Mouse (Mus musculus) bone marrow, adult 2 months (tissue): Measurements from ENCODE around the gene Sccpdh. TPM values are rescaled to one million over a fixed set of nuclear protein-coding genes. Genes with fewer than 3 reads are reported as not detected.
"Not testable (repeated sequence)": the region's sequence is repeated elsewhere in the genome, so short reads cannot be mapped to it uniquely, and the experiment has no call there.

Experiments used
- H3K27ac ChIP-seq: fragments of 200-500 bp; 2 replicates; pipeline ENCODE4 v1.5.1; 2012; ENCODE audit warnings: low read depth, mild to moderate bottlenecking, control low read depth, inconsistent platforms, low read length; ENCODE audit not compliant: control insufficient read depth, poor library complexity, insufficient read depth
- H3K4me1 ChIP-seq: fragments of 200-500 bp; 2 replicates; pipeline ENCODE4 v1.6.1; 2011; ENCODE audit warnings: low read length; ENCODE audit not compliant: control insufficient read depth, insufficient read depth
- H3K4me3 ChIP-seq: fragments of 200-500 bp; replicated peaks from 2 replicates; pipeline ENCODE3; 2011; ENCODE audit warnings: mild to moderate bottlenecking, low read depth, low read length, control low read depth; ENCODE audit not compliant: control insufficient read depth
- CTCF ChIP-seq: fragments of 200-500 bp; IDR thresholded peaks from 2 replicates; pipeline ENCODE4 v1.5.1; 2011; ENCODE audit warnings: low read length, control low read depth; ENCODE audit not compliant: control insufficient read depth, insufficient read depth
- POLR2A ChIP-seq: fragments of 200-500 bp; IDR thresholded peaks from 2 replicates; pipeline ENCODE4 v1.6.1; 2011; ENCODE audit warnings: low read depth, mild to moderate bottlenecking, control low read depth, low read length, borderline replicate concordance; ENCODE audit not compliant: control insufficient read depth
- WGBS: fragments of 180-500 bp; shearing (Covaris S2); methylation state at CpG from one replicate; pipeline ENCODE4 v1.1.7; 2018; 5-methylcytosine and 5-hydroxymethylcytosine counted together
- polyA plus RNA-seq: library from polyadenylated mRNA; stranded (reverse); fragments of >200 nt; gene quantifications from 2 replicates; pipeline ENCODE4 v1.2.4, GENCODE M21; 2011; ENCODE audit warnings: low replicate concordance; ENCODE audit not compliant: missing spikeins, insufficient read depth, insufficient read length

Sccpdh gene
- polyA plus RNA-seq, 1 experiment = 4.5 TPM

DNA sequence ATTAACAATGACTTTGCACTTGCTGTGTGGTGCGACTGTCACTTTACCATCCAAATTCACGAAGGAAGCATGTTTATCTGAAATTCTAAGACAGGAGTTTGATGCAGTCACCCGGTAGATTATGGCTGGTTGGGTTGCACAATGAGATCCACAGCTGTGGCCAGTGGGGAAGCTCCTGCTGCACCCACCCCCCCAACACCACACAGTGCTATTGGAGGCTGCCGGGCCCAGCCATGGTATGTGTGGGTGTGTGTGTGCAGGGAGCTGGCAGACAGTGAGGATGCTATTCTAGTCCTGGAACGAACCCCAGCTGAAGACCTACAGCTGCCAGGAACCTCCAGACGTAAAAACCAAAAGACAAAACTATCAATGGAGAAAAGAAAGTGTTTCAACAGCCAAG is 41.4 kb downstream of the Sccpdh start:
- WGBS = 40% methylated on average over 6 of the region's 6 CpGs
- TF ChIP-seq CTCF (no peak), POLR2A (no peak)
- no peak overlapping the region for H3K4me3 ChIP-seq
- H3K27ac ChIP-seq = no peak overlapping the region
- no peaks in the 10 kb centered on the region for H3K4me1 ChIP-seq

DNA sequence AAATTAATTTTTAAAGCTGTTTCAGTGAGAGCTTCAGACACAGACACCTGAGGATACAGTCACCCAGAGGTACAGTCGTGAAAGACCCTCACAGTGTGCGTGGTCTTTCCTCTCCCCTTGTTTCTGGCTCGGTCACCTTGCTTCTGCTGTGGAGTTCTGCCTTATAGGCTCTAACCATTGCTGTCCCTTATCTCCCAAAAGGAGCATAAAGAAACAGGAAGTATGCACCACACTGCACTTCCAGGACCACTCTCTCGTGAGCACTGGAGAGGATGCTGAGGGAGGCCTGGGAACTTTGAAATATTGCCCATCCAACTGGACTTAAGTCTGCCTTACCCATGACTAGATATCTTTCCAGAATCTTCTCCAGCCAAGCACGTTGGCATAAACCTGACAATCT is 42.7 kb downstream of the Sccpdh start:
- no peak overlapping the region for H3K27ac ChIP-seq
- no peaks in the 10 kb centered on the region for H3K4me1 ChIP-seq
- 43% methylated on average over 5 of the region's 5 CpGs for WGBS
- no peak for TF ChIP-seq POLR2A
- TF ChIP-seq CTCF = no peak
- H3K4me3 ChIP-seq = no peak overlapping the region

DNA sequence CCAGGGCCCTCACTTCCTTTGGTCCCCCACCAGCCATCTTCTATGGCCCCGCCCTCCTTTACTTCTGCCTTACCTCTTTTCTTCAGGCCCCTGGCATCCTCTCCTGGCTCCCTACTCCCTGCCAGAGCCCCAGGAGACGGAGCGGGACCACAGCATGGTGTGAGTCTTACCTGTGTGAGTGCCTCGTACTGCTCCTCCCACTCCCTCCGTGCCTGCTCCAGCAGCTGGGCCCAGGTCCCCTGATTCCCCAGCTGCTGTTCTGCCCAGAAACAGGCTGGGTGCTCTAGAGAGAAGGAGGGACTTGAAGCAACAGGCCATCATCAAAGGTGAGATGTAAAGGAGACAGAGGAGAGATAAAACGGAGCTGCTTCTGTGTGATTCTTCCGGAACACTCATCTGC is 44.6 kb downstream of the Sccpdh start:
- H3K4me1 ChIP-seq = no peaks in the 10 kb centered on the region
- H3K4me3 ChIP-seq = no peak overlapping the region
- no peak overlapping the region for H3K27ac ChIP-seq
- TF ChIP-seq CTCF = no peak
- no peak for TF ChIP-seq POLR2A
- 87% methylated on average over 7 of the region's 7 CpGs for WGBS

DNA sequence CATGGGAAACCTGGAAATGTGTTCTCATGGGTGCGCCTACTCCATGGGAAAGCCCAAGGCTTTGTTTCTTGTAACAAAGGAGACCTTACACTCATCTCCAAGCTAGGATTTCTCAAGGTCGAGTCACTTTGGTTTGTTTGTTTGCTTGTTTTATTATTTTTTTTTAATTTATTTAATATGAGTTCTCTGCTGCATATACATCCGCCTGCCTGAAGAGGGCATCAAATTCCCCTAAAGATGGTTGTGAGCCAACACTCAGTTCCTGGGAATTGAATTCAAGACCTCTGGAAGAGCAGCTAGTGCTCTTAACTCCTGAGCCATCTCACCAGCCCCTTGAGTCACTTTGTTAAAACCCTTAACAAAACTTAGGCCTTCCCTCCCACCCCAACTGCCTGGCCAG is 45.4 kb downstream of the Sccpdh start:
- Histone ChIP-seq H3K27ac (no peak overlapping the region), H3K4me1 (no peaks in the 10 kb centered on the region), H3K4me3 (no peak overlapping the region)
- TF ChIP-seq CTCF (no peak), POLR2A (no peak)
- WGBS = 74% methylated on average over 3 of the region's 3 CpGs

DNA sequence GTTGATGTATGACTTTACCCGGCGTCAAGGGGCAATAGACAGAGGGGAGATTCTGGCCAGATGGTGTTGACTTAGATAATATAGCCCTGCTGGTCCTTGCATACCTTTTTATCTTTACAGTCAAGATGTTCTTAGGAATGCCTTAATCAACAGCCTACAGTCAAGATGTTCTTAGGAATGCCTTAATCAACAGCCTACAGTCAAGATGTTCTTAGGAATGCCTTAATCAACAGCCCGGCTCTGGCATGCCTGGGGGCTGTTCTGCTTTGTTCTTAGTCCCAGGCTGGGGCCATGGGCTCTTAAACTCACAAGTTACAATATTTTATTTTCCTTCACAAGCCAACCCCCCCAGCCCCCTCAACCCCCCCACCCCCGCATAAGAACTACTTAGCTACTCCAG is 47.3 kb downstream of the Sccpdh start:
- 82% methylated on average over 4 of the region's 4 CpGs for WGBS
- not testable (repeated sequence) for H3K4me3 ChIP-seq, H3K4me1 ChIP-seq, H3K27ac ChIP-seq

DNA sequence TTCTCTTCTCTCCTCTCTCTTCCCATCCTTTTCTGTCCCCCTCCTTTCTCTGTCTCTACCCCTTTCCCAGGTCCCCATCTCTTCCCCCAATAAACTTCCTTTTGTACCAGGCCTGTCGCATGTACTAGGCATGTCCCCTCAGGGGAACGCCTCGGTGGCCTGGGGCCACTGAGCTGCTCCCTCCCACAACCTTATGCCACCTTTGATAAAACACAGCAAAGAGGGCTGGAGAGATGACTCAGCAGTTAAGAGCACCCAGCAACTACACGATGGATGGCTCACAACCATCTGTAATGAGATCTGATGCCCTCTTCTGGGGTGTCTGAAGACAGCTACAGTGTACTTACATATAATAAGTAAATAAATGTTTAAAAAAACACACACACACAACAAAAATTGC is 47.8 kb downstream of the Sccpdh start:
- H3K4me1 ChIP-seq = no peaks in the 10 kb centered on the region
- no peak overlapping the region for H3K4me3 ChIP-seq
- 51% methylated on average over 4 of the region's 4 CpGs for WGBS
- no peak overlapping the region for H3K27ac ChIP-seq
- TF ChIP-seq CTCF = no peak
- TF ChIP-seq POLR2A = no peak

DNA sequence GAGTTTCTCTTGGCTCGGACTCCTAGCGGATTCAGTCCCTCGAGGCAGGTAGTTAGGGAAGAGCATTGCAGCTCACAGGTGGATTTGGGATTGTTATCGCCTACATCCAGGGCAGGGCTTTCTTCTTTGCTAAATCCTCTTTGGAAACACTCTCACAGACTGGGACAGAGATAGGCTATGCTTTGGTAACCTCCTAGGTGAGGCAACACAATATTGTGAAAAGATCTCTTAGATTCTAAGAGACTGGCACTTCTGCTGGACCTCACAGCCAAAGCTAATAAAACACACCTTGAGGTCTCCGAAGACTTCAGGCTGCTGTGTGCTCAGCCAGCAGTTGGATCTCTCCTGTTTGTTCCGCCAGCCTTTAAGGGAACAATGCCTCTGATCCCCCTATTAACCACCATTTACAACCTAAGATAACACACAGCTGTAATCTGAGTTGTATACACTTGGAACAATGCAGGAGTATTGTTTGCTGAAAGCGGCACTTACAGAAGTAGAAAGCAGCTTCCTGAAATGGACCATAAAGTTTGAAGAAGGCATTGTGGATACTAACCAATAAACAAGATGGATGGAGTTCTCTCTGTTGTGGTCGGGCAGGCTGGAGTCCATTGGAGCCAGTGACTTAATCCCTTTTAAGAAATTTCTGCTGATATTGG is 54.9 kb downstream of the Sccpdh start:
- Histone ChIP-seq H3K4me3 (no peak overlapping the region), H3K4me1 (no peaks in the 10 kb centered on the region), H3K27ac (no peak overlapping the region)
- no peak for TF ChIP-seq CTCF
- no peak for TF ChIP-seq POLR2A
- WGBS = 80% methylated on average over 8 of the region's 8 CpGs

DNA sequence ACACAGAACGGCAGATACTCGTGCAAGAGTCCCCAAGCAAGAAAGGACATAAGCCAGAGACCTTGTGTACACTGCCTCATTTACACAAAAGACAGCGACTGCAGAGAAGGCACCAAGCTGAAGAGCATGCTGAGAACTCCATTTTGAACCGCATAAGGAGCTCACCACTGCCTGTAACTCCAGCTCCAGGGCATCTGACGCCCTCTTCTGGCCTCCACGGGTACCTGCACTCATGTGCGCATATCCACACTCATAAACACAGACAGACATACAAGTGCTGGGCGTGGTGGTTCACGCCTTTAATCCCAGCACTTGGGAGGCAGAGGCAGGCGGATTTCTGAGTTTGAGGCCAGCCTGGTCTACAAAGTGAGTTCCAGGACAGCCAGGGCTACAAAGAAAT is 60.7 kb downstream of the Sccpdh start:
- H3K4me3 ChIP-seq = no peak overlapping the region
- H3K4me1 ChIP-seq = no peaks in the 10 kb centered on the region
- no peak for TF ChIP-seq POLR2A
- no peak for TF ChIP-seq CTCF
- 84% methylated on average over 10 of the region's 10 CpGs for WGBS
- no peak overlapping the region for H3K27ac ChIP-seq

DNA sequence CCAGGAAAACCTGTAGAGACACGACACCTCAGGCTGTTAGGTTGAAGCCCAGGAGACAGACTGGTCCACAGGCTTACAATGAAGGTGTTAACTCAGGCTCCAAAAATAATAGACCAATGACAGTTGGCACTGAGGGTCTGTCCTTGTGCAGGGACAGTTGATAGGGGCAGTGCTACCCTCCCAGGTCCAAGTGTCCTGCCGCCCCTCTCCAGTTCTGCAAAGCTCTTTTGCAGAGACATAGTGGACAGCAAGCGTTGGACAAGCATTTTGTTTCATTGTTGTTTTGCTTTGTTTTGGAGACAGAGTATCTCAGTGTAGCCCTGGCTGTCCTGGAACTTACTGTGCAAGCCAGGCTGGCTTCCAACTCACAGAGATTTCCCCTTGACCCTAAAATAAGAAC is 63.4 kb downstream of the Sccpdh start:
- Histone ChIP-seq H3K4me3 (no peak overlapping the region), H3K27ac (no peak overlapping the region), H3K4me1 (no peaks in the 10 kb centered on the region; the same call in 1 of the 2 replicates)
- TF ChIP-seq CTCF (no peak), POLR2A (no peak)
- WGBS = 85% methylated on average over 3 of the region's 3 CpGs
